Mouse (Mus musculus) urinary bladder, postnatal 25 days (tissue): ENCODE results near the gene Ilk.
A peak's percentile ranks its signal among the peaks of the same experiment; 100 is the strongest.
"Not testable (repeated sequence)": the region's sequence is repeated elsewhere in the genome, so short reads cannot be mapped to it uniquely, and the experiment has no call there.

ENCODE experiments used
- DNase-seq: peaks from one replicate; pipeline ENCODE4 v3.0.0; 2022; ENCODE audit warnings: low spot score

The Ilk gene

GRCm38 (mm10) chr7:105736264-105736901 is at the start of gene Ilk:
TSS of gene Ilk (plus strand) at chr7:105736592.
- peak; percentile 88 for DNase-seq

DNA sequence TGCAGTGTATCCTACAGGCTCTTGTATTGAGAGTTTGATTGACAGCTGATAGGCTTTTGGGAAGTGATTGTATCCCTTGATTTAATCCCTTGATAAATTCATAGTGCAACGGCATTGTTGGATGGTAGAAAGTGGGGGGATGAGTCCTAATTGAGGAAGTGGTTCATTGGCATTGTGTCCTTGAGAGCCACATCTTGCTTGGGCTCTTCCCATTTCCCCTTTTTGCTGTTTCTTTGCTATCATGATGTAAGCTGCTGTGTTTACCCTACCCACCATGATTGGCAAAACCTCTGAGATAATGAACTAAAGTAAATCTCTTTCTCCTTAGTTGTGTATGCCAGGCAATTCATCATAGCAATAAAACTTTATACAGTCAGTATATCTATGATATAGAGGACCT is 45.5 kb upstream of the Ilk start:
- DNase-seq: no peak

DNA sequence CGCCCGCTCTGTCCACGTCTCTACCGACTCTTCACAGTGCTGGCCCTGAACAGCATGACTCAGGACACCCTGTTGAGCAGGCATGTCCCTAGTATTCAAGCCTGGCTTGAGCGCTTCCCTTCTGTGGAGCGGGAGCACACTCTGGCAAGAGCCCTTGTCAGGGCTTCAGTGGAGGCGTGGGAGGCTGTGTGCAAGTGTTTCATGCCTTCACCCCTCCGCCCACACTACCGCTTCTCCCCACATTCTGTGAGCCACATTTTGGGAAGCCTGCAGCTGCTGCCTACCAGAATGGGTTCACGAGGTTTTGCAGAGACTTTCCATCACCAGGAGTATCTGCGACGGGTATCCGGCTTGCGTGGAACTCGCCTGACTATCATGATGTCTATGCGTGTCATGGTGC is 33.2 kb upstream of the Ilk start:
- no peak for DNase-seq

GRCm38 (mm10) chr7:105703816-105704215 is 32.6 kb upstream of the Ilk start:
- no peak for DNase-seq

GRCm38 (mm10) chr7:105708733-105709132 is 27.7 kb upstream of the Ilk start:
- no peak for DNase-seq

- no peak for DNase-seq
These were observed 21.0 kb upstream of the Ilk start for GRCm38 (mm10) chr7:105715366-105715765.

DNA sequence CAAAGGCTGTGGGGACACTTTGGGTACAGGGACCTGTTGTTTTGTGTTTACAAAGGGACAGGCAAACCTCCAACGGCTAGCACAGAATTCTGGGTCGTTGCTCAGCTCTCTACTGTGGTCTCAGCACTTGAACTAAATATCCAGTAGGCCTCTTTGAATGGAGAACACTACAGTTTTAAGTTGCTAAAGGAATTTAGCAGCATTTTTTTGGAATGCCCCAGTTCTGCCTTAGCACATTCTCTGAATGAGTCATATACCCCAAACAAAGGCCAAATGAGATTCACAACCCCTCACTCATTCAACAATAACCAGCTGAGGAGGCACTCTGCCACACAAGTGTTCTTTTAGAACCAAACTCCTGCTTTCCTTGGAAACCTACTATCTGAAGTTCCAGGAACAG is 14.5 kb upstream of the Ilk start:
- no peak for DNase-seq

GRCm38 (mm10) chr7:105726144-105726979 is 10.0 kb upstream of the Ilk start:
- DNase-seq: no peak

DNA sequence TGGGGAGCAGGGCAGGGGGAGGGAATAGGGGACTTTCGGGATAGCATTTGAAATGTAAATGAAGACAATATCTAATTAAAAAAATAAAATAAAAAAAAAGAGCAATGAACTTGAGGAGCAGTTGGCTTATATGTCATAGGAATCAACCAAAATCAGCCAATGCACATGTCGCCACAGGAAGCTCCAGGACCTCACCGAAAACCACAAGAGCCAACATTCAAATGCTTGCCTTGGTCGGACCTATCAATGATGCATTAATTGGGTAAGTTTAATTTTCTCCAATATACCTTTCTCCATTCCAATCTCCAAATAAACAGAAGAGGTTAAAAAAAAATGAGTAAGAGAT is 9.4 kb upstream of the Ilk start:
- no peak for DNase-seq

DNA sequence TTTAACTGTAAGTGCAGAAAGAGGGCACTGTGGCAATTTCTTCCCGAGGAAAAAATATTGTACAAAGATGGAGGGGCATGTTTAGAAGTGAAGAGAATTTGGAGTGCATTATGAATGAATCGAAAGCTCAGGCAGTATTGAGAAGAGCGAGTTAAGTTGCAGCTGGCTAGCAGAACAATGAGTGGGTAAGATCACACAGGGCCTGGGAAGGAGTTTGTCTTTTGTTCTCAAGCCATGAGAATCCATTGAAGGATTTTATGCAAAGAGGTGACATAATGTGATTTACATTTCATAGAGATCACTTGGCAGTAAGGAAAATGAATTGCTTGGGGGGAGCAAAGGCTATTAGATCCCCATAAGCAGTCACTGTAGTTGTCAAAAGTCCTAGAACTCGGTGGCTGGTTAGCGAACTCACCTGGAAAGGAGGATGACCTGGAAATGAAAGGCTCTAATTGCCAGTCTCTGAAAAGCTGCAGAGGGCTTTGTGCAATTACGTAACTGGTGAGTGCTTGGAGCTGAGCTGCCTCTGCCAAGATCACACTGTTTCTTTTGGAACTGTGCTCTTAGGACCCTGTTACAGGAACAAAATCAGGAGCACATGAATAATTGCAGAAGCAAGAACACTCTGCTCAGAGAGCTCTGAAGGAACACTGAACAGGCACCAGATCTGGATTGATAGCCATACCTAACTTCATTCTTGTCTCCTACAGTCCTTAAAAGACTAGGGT is 7.5 kb upstream of the Ilk start:
- DNase-seq: no peak

DNA sequence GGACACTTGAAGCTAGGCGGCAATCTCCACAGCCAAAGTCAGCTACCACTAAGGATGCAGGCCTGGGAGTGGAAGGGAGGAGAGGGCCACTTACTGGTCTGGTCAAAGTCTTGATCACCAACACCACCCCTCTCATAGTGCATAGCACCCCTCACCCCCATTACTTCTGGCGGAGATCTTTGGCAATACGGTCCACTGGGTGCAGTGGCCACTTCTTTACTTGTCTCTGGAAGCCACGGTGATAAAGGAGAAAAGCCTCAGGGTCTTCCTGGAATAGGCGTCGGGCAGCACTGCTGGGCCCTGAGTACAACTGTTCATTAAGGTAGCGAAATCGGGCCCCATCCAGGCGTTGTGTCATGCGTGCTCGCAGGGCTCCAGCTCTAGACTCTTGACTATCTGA is 2.6 kb upstream of the Ilk start:
- no peak for DNase-seq

- DNase-seq: no peak
These were observed 1.6 kb upstream of the Ilk start for GRCm38 (mm10) chr7:105734826-105735225.

DNA sequence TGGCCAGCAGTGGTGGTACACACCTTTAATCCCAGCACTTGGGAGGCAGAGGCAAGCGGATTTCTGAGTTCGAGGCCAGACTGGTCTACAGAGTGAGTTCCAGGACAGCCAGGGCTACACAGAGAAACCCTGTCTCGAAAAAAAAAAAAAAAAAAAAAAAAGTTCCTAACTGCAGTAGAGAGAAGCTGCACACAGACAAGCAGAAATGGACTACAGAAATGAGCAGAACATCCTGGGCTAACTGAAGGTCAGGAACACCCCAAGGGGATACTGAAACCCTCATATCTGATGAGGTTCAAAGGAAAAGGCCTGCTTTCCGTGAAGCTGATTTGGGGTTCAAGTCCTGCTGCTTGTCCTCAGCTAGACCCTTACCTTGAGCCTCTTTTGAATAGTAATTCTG is 928 bp upstream of the Ilk start:
- DNase-seq: not testable (repeated sequence)

DNA sequence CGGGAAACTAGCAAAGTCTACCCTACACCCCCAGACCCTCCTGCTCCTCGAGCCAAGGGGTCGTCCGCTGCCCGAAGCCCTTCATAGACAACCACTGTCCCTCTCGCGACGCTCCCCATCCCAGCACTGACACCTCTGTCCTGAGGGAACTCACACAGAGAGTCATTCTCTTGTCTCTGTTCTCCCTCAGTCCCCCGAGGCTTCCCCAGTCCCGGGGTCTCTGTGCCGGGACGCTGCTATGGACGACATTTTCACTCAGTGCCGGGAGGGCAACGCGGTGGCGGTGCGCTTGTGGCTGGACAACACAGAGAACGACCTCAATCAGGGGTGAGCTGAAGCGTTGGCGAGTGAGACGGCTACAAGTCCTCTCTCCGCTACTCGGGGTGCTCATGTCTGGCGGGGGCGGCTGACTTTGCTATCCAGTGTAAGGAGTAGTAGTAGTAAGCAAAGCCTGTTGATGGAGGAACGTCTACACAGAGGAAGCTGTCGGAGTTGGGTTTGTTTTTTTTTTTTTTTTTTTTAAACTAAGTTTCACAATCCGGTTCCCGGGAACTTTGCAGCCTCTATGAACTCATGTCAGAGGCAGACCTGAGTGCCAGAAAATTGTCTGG is 624 bp downstream of the Ilk start, which contains the start of gene Rrp8:
Gene Rrp8, minus strand, starts transcription at position 475 of the 611 bp plus-strand sequence.
- DNase-seq: peak; percentile 44

- DNase-seq: no peak
These were observed 1.3 kb downstream of the Ilk start for GRCm38 (mm10) chr7:105737648-105738047.

DNA sequence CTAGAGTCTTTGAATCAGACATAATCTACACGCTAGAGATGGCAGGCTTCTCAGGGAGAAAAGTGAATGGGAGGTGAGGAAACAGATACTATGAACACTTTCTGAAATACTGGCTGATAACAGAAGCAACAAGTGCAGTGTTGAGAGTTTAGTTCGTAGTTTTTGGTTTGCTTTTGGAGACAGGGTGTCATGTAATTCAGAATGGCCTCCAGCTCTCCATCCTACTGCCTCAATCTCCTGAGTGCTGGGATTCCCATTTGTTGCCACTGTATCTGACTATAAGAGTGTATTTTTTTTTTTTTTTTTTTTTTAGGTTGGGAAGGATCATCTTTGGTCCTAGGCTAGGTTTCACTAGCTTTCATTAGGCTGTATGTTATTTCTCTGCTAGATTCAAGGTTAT is 1.9 kb downstream of the Ilk start:
- no peak for DNase-seq

- peak; percentile 49 for DNase-seq
These were observed 2.6 kb downstream of the Ilk start for GRCm38 (mm10) chr7:105738948-105739347.

DNA sequence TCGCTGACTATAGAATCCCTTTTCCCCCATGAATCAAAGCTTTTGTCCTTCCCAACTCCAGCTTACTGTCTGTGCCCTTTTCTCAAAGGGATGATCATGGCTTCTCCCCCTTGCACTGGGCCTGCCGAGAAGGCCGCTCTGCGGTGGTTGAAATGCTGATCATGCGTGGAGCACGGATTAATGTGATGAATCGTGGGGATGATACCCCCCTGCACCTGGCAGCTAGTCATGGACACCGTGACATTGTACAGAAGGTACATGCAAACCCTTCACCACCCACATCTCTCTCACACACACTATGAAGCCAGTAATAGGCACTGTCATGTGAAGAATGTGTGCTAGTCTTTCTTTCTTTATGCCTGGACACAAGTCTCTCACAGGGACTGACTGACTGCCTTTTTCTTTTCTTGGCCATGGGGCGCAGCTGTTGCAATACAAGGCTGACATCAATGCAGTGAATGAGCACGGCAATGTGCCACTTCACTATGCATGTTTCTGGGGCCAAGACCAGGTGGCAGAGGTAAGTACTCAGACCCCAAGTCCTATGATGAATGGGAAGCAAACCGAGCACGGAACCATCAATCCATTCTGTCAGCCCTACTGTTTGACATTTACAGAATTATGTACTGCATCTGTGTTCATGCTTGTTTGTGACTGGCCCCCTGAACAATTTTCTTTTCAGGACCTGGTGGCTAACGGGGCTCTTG is 3.9 kb downstream of the Ilk start:
- no peak for DNase-seq

DNA sequence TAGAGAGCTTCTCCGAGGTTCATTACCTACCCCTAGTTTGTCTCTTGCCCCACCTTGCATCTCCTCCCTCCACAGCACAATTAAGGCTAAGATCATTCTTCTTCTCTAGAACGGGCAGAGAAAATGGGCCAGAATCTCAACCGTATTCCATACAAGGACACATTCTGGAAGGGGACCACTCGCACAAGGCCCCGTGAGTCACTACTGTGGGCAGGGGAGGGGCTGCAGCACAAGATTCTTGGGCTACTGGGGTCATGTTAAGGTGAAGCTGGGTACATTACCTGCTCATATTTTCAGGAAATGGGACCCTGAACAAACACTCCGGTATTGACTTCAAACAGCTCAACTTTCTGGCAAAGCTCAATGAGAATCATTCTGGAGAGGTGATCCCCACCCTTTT is 4.5 kb downstream of the Ilk start:
- DNase-seq: no peak

DNA sequence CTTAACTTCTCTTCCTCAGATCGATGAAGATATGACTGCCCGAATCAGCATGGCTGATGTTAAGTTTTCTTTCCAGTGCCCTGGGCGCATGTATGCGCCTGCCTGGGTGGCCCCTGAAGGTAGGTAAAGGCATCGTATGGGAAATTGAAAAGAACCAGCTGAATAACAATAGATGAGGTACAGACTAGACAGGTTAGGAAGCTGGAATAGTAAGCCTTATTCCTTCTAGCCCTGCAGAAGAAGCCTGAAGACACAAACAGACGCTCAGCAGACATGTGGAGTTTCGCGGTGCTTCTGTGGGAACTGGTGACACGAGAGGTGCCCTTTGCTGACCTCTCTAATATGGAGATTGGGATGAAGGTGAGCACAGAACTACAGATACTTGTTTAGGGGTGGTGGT is 5.6 kb downstream of the Ilk start:
- no peak for DNase-seq

DNA sequence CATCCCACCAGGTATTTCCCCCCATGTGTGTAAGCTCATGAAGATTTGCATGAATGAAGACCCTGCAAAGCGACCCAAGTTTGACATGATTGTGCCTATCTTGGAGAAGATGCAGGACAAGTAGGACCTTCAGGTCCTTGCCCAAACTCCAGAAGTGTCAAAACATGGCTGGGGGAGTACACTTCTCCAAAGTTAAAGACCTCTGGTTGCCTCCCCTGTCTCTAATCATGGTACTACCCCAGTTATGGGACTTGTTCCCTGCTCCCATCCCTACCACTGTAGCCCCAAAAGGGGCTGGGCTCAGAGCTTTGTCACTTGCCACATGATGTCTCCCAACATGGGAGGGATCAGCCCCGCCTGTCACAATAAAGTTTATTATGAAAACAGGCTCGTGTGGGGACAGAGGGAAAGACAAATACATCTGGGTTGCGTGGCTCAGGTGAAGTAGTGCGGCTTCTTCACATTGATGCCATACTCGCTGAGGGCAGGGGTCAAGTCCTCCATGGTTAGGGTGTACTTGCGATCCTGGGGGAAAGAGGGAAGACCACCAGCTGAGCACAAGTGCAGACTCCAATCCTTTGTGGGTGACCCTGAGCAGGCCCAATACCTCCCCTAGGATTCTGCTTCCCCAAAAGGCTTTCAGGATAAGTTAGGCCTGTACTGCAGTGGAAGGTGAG is 6.3 kb downstream of the Ilk start:
- DNase-seq: not testable (repeated sequence)
